Mouse (Mus musculus) bone marrow, adult 2 months (tissue): ENCODE measurements around the gene Gpr183. TPM values are rescaled to one million over a fixed set of nuclear protein-coding genes. Genes with fewer than 3 reads are reported as not detected.

Source experiments
- H3K27ac ChIP-seq: fragments of 200-500 bp; 2 replicates; pipeline ENCODE4 v1.5.1; 2012; ENCODE audit warnings: low read depth, mild to moderate bottlenecking, control low read depth, inconsistent platforms, low read length; ENCODE audit not compliant: control insufficient read depth, poor library complexity, insufficient read depth
- H3K4me1 ChIP-seq: fragments of 200-500 bp; 2 replicates; pipeline ENCODE4 v1.6.1; 2011; ENCODE audit warnings: low read length; ENCODE audit not compliant: control insufficient read depth, insufficient read depth
- H3K4me3 ChIP-seq: fragments of 200-500 bp; replicated peaks from 2 replicates; pipeline ENCODE3; 2011; ENCODE audit warnings: mild to moderate bottlenecking, low read depth, low read length, control low read depth; ENCODE audit not compliant: control insufficient read depth
- CTCF ChIP-seq: fragments of 200-500 bp; IDR thresholded peaks from 2 replicates; pipeline ENCODE4 v1.5.1; 2011; ENCODE audit warnings: low read length, control low read depth; ENCODE audit not compliant: control insufficient read depth, insufficient read depth
- POLR2A ChIP-seq: fragments of 200-500 bp; IDR thresholded peaks from 2 replicates; pipeline ENCODE4 v1.6.1; 2011; ENCODE audit warnings: low read depth, mild to moderate bottlenecking, control low read depth, low read length, borderline replicate concordance; ENCODE audit not compliant: control insufficient read depth
- WGBS: fragments of 180-500 bp; shearing (Covaris S2); methylation state at CpG from one replicate; pipeline ENCODE4 v1.1.7; 2018; 5-methylcytosine and 5-hydroxymethylcytosine counted together
- polyA plus RNA-seq: library from polyadenylated mRNA; stranded (reverse); fragments of >200 nt; gene quantifications from 2 replicates; pipeline ENCODE4 v1.2.4, GENCODE M21; 2011; ENCODE audit warnings: low replicate concordance; ENCODE audit not compliant: missing spikeins, insufficient read depth, insufficient read length

Gene Gpr183
- polyA plus RNA-seq, 1 experiment, result 1.5 TPM

- Histone ChIP-seq H3K4me3 (no peak overlapping the region), H3K27ac (no peak overlapping the region), H3K4me1 (peaks cover 9% of the 10 kb centered on the region; the same call in 1 of the 2 replicates)
- WGBS, result 12% methylated on average over 3 of the region's 3 CpGs
- TF ChIP-seq CTCF (no peak), POLR2A (no peak)
These were observed 20.5 kb upstream of the Gpr183 start for GRCm38 (mm10) chr14:121985477-121985876.

GRCm38 (mm10) chr14:121983009-121983933 is 18.3 kb upstream of the Gpr183 start:
- Histone ChIP-seq H3K27ac (0 out of 2 replicates have a peak overlapping the region, but pooled peaks have one; percentile 4), H3K4me3 (no peak overlapping the region), H3K4me1 (peaks cover 9% of the 10 kb centered on the region; the same call in 1 of the 2 replicates)
- 44% methylated on average over 8 of the region's 8 CpGs for WGBS
- no peak for TF ChIP-seq CTCF
- TF ChIP-seq POLR2A, result no peak

- 88% methylated on average over 1 of the region's 1 CpGs for WGBS
- TF ChIP-seq POLR2A (no peak), CTCF (no peak)
- Histone ChIP-seq H3K4me1 (peaks cover 6% of the 10 kb centered on the region; the same call in 1 of the 2 replicates), H3K27ac (no peak overlapping the region), H3K4me3 (no peak overlapping the region)
These were observed 16.5 kb upstream of the Gpr183 start for GRCm38 (mm10) chr14:121981531-121981930.

- 65% methylated on average over 10 of the region's 10 CpGs for WGBS
- Histone ChIP-seq H3K4me3 (no peak overlapping the region), H3K4me1 (peaks cover 2% of the 10 kb centered on the region; the same call in 1 of the 2 replicates), H3K27ac (no peak overlapping the region)
- TF ChIP-seq POLR2A, result no peak
- TF ChIP-seq CTCF, result no peak
These were observed 8.1 kb upstream of the Gpr183 start for GRCm38 (mm10) chr14:121973114-121973513.

GRCm38 (mm10) chr14:121970402-121970801 is 5.4 kb upstream of the Gpr183 start:
- Histone ChIP-seq H3K4me3 (no peak overlapping the region), H3K4me1 (peaks cover 2% of the 10 kb centered on the region; the same call in 1 of the 2 replicates), H3K27ac (peak overlapping the region; percentile 73)
- TF ChIP-seq POLR2A (no peak), CTCF (no peak)
- 94% methylated on average over 1 of the region's 1 CpGs for WGBS

- H3K4me3 ChIP-seq, result no peak overlapping the region
- 74% methylated on average over 4 of the region's 4 CpGs for WGBS
- H3K4me1 ChIP-seq, result peaks cover 2% of the 10 kb centered on the region
- no peak overlapping the region for H3K27ac ChIP-seq
- TF ChIP-seq POLR2A, result no peak
- no peak for TF ChIP-seq CTCF
These were observed 2.1 kb upstream of the Gpr183 start for GRCm38 (mm10) chr14:121967095-121967494.

GRCm38 (mm10) chr14:121965461-121965860 is 466 bp upstream of the Gpr183 start:
- Histone ChIP-seq H3K4me1 (peaks cover 4% of the 10 kb centered on the region), H3K27ac (peak overlapping the region; percentile 16; the same call in 1 of the 2 replicates), H3K4me3 (no peak overlapping the region)
- 73% methylated on average over 4 of the region's 4 CpGs for WGBS
- TF ChIP-seq CTCF, result no peak
- no peak for TF ChIP-seq POLR2A

GRCm38 (mm10) chr14:121963942-121964335 is 1.1 kb downstream of the Gpr183 start:
- Histone ChIP-seq H3K4me1 (peaks cover 4% of the 10 kb centered on the region), H3K27ac (peak overlapping the region; percentile 50; the same call in 1 of the 2 replicates), H3K4me3 (peak overlapping the region; percentile 56)
- no peak for TF ChIP-seq CTCF
- WGBS, result 25% methylated on average over 4 of the region's 4 CpGs
